Mouse (Mus musculus): ENCODE results near the gene Pth. TPM values are rescaled to one million over a fixed set of nuclear protein-coding genes. Genes with fewer than 3 reads are reported as not detected.

Gene Pth
- polyA plus RNA-seq (2012; ENCODE audit: low replicate concordance): not detected in 2 replicates

DNA sequence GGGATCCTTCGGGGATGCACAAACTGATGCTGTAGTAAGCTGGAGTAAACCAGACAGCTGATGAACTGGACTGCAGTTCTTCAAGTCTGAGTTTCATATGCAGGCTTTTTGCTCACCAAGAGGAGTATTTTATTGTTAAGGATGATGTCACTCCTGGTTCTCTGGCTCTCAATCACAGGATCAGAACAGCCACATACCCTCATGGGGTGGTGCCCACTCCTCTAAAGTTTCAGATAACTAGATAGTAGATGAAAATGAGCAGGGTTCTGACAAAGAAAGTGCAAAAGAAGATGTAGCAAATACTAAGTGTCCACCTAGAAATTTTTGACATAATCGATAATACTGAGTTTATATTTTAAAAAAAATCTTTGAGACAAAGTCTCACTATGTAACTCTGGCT is at the start of gene Pth:
TSS of gene Pth (minus strand) at position 101 of the 400 bp plus-strand sequence.

DNA sequence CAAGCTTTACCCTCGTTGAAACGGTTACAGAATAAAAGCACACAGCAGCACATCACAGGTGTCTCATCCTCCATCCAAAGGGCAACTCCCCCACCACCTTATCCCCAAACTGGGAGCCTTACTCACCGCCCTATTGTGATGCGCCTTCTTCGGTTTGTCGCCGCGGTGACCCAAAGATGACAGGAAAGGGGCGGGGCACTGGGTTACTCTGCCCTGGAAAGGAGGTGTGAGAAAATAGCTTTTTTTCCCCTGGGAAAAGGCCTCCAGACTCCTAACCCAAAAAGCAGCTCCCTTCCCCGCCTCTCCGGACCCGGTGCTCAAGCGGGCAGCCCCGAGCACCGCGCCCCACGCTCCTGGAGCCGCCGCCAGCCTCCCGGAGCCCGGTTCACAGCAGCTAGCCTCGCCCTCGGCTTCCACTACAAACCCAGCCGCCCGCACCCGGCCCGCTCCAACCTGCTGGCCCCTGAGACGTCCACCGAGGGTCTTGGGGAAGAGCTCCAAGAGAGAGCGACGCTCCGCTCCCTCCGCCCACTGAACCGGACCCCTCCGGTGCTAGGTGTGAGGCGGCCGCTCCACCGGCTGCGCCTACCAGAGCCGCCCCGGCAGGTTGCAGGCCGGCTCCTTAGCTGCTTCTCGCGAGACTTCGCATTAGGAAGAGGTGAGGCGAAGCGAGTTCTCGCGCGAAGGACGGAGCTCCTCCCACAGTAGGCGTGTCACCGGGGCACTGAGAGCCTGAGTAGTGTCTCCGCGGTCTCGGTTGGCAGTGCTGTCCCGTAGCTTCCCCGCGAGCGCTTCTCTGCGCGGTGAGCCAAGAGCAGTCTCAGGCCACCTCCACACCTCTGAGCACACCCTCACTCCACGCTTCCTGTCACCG is 19.4 kb downstream of the Pth start, which contains the start of gene Btbd10:
TSS of gene Btbd10 (minus strand) at position 647 of the 874 bp plus-strand sequence.

Other genes with a start within 250 kb of the Pth start
- gene Arntl, start 181.1 kb downstream of the Pth start, polyA plus RNA-seq (2012; ENCODE audit: low replicate concordance): 3.9 and 5.9 TPM in 2 replicates
- gene Btbd10, start 19.2 kb downstream of the Pth start, polyA plus RNA-seq (2012; ENCODE audit: low replicate concordance): 4.9 and 7.1 TPM in 2 replicates
- gene Far1, start 125.3 kb upstream of the Pth start, polyA plus RNA-seq (2012; ENCODE audit: low replicate concordance): 10.2 and 17.6 TPM in 2 replicates